Mouse (Mus musculus) heart, embryonic 16.5 days (tissue): Measurements from ENCODE around the gene Slc35f6. TPM values are rescaled to one million over a fixed set of nuclear protein-coding genes. Genes with fewer than 3 reads are reported as not detected.

ENCODE experiments used
- ATAC-seq: fragments of 200-750 bp; cut with Nextera tagmentation; replicated peaks from 2 replicates; pipeline ENCODE4 v1.8.0; 2017; ENCODE audit warnings: moderate number of reproducible peaks; ENCODE audit not compliant: insufficient read depth, low FRiP score; ENCODE audit errors: extremely low read depth
- H3K27ac ChIP-seq: fragments of 300-500 bp; sonication (generic); 2 replicates; pipeline ENCODE4 v1.5.1; 2014; ENCODE audit warnings: mild to moderate bottlenecking, low read length, control low read depth, moderate library complexity
- H3K27me3 ChIP-seq: fragments of 300-500 bp; sonication (generic); 2 replicates; pipeline ENCODE4 v1.6.1; 2014; ENCODE audit warnings: low read length, mixed read lengths; ENCODE audit not compliant: control insufficient read depth, insufficient read depth
- H3K36me3 ChIP-seq: fragments of 300-500 bp; sonication (generic); 2 replicates; pipeline ENCODE4 v1.6.1; 2014; ENCODE audit not compliant: control insufficient read depth, insufficient read depth
- H3K4me1 ChIP-seq: fragments of 300-500 bp; sonication (generic); 2 replicates; pipeline ENCODE4 v1.6.1; 2014; ENCODE audit warnings: low read length, mixed read lengths; ENCODE audit not compliant: control insufficient read depth, insufficient read depth
- H3K4me2 ChIP-seq: fragments of 300-500 bp; sonication (generic); 2 replicates; pipeline ENCODE4 v1.6.1; 2014; ENCODE audit warnings: low read depth, mild to moderate bottlenecking, control low read depth, low read length
- H3K4me3 ChIP-seq: fragments of 300-500 bp; sonication (generic); 2 replicates; pipeline ENCODE4 v1.5.1; 2014; ENCODE audit warnings: mild to moderate bottlenecking, control low read depth, low read length
- H3K9ac ChIP-seq: fragments of 300-500 bp; sonication (generic); 2 replicates; pipeline ENCODE4 v1.6.1; 2014; ENCODE audit warnings: low read length, control low read depth
- H3K9me3 ChIP-seq: fragments of 300-500 bp; sonication (generic); replicated peaks from 2 replicates; pipeline ENCODE4 v1.6.1; 2016; ENCODE audit warnings: low read length; ENCODE audit not compliant: control insufficient read depth
- WGBS: fragments of 180-500 bp; shearing (Covaris S2); extraction: QIAGEN DNeasy Blood & Tissue Kit; methylation state at CpG from one replicate; pipeline ENCODE4 v1.1.7; 2014; 5-methylcytosine and 5-hydroxymethylcytosine counted together
- polyA plus RNA-seq: library from polyadenylated mRNA; unstranded; fragments of >200 nt; fragmentation: Nextera tagmentation; extraction: Ambion mirVana; gene quantifications from 2 replicates; pipeline ENCODE4 v1.2.1, GENCODE M21; 2015

The Slc35f6 gene
- polyA plus RNA-seq, 1 experiment from 2014 or later, result 25.6 TPM

DNA sequence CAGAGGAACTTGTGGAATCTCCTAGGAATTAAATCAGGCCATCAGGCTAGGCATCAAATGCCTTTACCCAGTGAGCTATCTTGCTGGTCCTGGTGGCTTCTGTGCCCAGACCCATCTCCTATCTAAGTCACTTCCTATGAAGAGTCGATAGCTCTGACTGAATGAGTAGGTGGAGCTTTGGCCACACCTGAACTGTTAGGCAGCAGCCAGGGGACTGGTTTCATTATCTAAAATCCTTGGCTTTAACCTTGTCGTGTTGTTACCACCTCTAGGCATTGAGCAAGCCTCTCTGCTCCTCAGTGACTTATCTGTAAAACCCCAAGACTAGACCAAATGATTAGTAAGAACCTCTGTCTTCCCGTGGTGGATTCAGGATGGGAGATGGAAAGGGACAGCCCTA lies 30.4 kb upstream of the Slc35f6 start:
- 4% methylated on average over 3 of the region's 3 CpGs for WGBS
- Histone ChIP-seq H3K36me3 (no peaks in the 10 kb centered on the region), H3K4me3 (no peak overlapping the region), H3K4me2 (peak overlapping the region; percentile 45), H3K4me1 (peaks cover 52% of the 10 kb centered on the region), H3K9me3 (no peaks in the 10 kb centered on the region), H3K27me3 (peaks cover 15% of the 10 kb centered on the region), H3K9ac (peak overlapping the region; percentile 59), H3K27ac (peak overlapping the region; percentile 89)
- ATAC-seq, result no peak

DNA sequence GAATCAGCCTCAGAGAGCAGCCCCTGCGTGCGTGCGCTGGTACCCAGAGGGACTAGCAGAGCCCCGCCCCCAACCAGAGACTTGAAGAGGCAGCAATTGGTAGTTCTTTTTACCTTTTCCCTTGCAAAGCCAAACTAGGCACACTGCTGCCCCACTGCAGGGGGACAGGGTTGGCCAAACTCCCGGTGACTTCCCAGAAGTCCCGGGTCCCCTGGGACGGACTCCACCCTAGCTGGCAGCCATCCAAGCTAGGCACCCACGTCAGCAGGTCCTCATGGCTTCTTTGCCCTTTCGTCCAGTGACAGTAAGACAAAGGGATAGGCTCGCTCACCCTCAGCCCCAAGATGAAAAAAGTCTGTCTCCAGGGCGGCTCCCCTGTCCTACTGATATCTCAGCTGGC lies 29.9 kb upstream of the Slc35f6 start:
- Histone ChIP-seq H3K4me2 (peak overlapping the region; percentile 45), H3K9ac (peak overlapping the region; percentile 59), H3K4me3 (no peak overlapping the region), H3K4me1 (peaks cover 56% of the 10 kb centered on the region), H3K9me3 (no peaks in the 10 kb centered on the region), H3K36me3 (no peaks in the 10 kb centered on the region), H3K27ac (peak overlapping the region; percentile 89), H3K27me3 (peaks cover 15% of the 10 kb centered on the region)
- WGBS, result 13% methylated on average over 11 of the region's 11 CpGs
- peak; percentile 53 for ATAC-seq

DNA sequence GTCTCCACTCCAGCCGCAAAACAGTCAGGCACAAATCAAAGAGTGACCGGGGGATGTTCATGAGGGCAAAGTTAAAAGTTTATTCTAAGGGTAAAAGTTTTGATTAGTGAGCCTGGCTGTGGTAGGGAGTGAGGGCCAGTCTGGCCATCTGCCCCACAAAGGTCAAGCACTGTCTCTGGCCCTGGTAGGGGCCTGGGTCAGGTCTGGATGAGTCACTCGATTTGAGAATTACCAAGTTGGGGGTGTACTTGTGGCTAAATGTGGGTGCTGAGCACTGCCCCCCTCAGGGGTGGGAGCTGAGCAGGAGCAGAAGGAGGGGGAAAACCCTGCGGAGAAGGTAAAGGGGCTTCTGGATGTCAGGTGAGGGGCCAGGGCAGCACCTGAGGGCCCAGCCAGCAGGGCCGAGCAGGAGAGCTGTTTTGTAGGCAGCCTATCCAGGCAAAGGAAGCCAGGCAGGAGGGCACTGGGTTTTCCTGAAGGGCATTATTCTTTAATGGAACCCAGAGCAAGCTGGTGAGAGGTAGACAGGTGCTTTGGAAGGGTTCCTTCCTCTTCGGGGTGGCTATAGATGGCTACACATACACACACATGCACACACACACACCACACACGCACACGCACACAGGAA lies 29.2 kb upstream of the Slc35f6 start:
- Histone ChIP-seq H3K4me3 (no peak overlapping the region), H3K4me1 (peaks cover 54% of the 10 kb centered on the region), H3K9ac (0 out of 2 replicates have a peak overlapping the region, but pooled peaks have one; percentile 31), H3K9me3 (no peaks in the 10 kb centered on the region), H3K27me3 (peaks cover 15% of the 10 kb centered on the region), H3K27ac (peak overlapping the region; percentile 89), H3K4me2 (no peak overlapping the region), H3K36me3 (no peaks in the 10 kb centered on the region)
- ATAC-seq, result no peak
- WGBS, result 72% methylated on average over 8 of the region's 8 CpGs

DNA sequence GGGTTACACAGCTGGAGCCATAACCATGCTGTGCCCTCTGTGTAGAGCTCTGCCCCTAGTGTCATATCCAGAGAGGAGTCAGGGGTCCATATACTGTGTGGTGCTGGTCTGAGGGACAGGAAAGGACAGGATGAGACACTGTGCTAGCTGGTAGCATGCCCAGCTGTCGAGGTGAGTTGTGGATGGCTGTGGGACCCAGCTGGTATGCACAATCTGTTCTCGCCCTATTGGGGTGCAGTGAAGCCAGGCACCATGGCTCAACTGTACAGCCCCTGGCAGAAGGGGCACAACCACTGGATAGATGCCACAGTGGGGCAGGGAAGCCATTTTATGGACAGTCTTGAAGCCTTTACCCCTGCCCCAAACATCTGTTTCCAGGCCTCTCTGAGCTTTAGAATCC lies 28.5 kb upstream of the Slc35f6 start:
- H3K4me2 ChIP-seq, result no peak overlapping the region
- WGBS, result 76% methylated on average over 2 of the region's 2 CpGs
- no peak overlapping the region for H3K27ac ChIP-seq
- ATAC-seq, result no peak
- no peak overlapping the region for H3K9ac ChIP-seq
- peaks cover 48% of the 10 kb centered on the region for H3K4me1 ChIP-seq
- no peak overlapping the region for H3K4me3 ChIP-seq
- H3K9me3 ChIP-seq, result no peaks in the 10 kb centered on the region
- no peaks in the 10 kb centered on the region for H3K36me3 ChIP-seq
- H3K27me3 ChIP-seq, result peaks cover 17% of the 10 kb centered on the region

DNA sequence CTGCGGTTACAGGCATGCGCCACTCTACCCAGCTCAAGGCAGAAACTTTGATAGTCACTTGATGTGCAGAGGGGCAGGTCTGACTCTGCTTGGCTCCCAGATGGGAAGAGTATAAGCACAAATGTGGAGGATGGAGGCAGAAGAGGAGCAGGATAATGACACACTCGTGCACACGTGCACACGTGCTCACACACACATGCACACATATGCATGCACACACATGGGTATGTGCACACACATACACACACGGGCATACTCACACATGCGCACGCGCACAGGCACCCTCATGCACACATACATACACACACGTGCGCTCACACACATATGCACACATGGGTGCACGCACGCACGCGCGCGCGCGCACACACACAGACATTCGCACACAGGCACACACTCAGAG lies 27.2 kb upstream of the Slc35f6 start:
- ATAC-seq, result no peak
- Histone ChIP-seq H3K4me3 (no peak overlapping the region), H3K36me3 (no peaks in the 10 kb centered on the region), H3K27ac (no peak overlapping the region), H3K27me3 (peaks cover 17% of the 10 kb centered on the region), H3K4me2 (no peak overlapping the region), H3K9ac (no peak overlapping the region), H3K9me3 (no peaks in the 10 kb centered on the region), H3K4me1 (peaks cover 34% of the 10 kb centered on the region)
- WGBS, result 96% methylated on average over 20 of the region's 20 CpGs

DNA sequence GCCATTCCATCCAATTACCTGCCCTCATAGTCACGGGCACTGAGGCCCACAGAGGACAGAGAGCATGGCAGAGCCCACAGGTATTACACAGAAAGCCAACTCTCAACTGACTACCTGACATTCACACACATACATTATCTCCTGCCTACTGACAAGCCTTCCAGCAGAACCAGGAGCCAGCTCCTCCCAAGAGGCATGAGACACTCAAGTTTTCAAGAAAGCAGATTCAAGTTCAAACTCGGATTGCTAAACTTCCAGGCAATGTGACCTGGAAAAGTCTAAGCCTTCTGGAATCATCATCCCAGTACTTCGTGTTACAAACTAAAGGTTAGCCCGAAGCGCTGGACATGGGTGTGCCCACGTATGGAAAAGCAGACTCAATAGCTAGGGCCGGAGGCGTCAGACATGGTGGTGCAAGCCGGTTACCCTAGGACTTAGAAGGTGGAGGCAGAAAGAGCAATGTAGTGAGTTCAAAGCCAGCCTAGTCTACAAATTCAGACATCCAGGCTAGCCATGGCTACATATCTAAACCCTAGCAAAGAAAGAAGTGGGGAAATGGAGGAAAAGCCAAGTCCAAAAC lies 26.4 kb upstream of the Slc35f6 start:
- no peak for ATAC-seq
- Histone ChIP-seq H3K9ac (no peak overlapping the region), H3K4me2 (no peak overlapping the region), H3K27me3 (peaks cover 17% of the 10 kb centered on the region), H3K9me3 (no peaks in the 10 kb centered on the region), H3K4me3 (no peak overlapping the region), H3K27ac (no peak overlapping the region), H3K4me1 (peaks cover 28% of the 10 kb centered on the region), H3K36me3 (no peaks in the 10 kb centered on the region)
- 93% methylated on average over 9 of the region's 9 CpGs for WGBS

DNA sequence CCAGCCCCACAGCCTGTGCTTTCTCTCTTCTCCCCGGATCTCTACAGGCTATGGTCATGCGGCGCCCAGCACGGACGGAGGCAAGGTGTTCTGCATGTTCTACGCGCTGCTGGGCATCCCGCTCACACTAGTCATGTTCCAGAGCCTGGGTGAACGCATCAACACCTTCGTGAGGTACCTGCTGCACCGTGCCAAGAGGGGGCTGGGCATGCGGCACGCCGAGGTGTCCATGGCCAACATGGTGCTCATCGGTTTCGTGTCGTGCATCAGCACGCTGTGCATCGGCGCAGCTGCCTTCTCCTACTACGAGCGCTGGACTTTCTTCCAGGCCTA lies 25.9 kb upstream of the Slc35f6 start:
- Histone ChIP-seq H3K4me2 (peak overlapping the region; percentile 57), H3K27ac (no peak overlapping the region), H3K9me3 (no peaks in the 10 kb centered on the region), H3K4me3 (no peak overlapping the region), H3K9ac (no peak overlapping the region), H3K36me3 (no peaks in the 10 kb centered on the region), H3K27me3 (peaks cover 19% of the 10 kb centered on the region), H3K4me1 (peaks cover 24% of the 10 kb centered on the region)
- ATAC-seq, result no peak
- 65% methylated on average over 22 of the region's 22 CpGs for WGBS

DNA sequence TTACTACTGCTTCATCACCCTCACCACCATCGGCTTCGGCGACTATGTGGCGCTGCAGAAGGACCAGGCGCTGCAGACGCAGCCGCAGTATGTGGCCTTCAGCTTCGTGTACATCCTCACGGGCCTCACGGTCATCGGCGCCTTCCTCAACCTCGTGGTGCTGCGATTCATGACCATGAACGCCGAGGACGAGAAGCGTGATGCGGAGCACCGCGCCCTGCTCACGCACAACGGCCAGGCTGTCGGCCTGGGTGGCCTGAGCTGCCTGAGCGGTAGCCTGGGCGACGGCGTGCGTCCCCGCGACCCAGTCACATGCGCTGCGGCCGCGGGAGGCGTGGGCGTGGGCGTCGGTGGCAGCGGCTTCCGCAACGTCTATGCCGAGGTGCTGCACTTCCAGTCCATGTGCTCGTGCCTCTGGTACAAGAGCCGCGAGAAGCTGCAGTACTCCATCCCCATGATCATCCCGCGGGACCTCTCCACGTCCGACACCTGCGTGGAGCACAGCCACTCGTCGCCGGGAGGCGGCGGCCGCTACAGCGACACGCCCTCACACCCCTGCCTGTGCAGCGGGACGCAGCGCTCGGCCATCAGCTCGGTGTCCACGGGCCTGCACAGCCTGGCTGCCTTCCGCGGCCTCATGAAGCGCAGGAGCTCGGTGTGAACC lies 25.4 kb upstream of the Slc35f6 start:
- Histone ChIP-seq H3K4me1 (peaks cover 24% of the 10 kb centered on the region), H3K9ac (peak overlapping the region; percentile 35), H3K27ac (no peak overlapping the region), H3K36me3 (no peaks in the 10 kb centered on the region), H3K9me3 (no peaks in the 10 kb centered on the region), H3K4me3 (peak overlapping the region; percentile 33), H3K27me3 (peaks cover 19% of the 10 kb centered on the region), H3K4me2 (peak overlapping the region; percentile 57)
- ATAC-seq, result no peak
- 13% methylated on average over 69 of the region's 69 CpGs for WGBS

DNA sequence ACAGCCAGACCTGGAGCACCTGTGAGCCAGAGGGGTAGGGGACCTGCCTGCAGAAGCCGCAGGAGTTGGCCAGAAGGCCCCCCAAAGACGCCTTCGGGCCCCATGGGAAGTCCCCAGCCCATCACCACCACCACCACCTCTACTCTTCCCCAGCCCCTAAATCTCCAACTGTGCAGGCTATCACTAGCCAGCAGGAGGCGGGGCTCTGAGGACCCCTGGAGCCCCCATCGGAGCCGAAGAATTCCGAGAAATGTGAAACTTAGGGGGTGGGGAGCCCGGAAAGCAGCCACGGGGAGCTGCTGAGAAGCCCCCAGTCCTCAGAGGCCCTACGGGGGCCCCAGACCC lies 24.9 kb upstream of the Slc35f6 start:
- Histone ChIP-seq H3K27ac (no peak overlapping the region), H3K4me3 (peak overlapping the region; percentile 33), H3K9me3 (no peaks in the 10 kb centered on the region), H3K4me1 (peaks cover 20% of the 10 kb centered on the region), H3K27me3 (peaks cover 19% of the 10 kb centered on the region), H3K4me2 (peak overlapping the region; percentile 57), H3K36me3 (no peaks in the 10 kb centered on the region), H3K9ac (peak overlapping the region; percentile 35)
- ATAC-seq, result no peak
- WGBS, result 29% methylated on average over 10 of the region's 10 CpGs
